ENCODE assay signal across 30 mouse cellular contexts in the genomic region with DNA sequence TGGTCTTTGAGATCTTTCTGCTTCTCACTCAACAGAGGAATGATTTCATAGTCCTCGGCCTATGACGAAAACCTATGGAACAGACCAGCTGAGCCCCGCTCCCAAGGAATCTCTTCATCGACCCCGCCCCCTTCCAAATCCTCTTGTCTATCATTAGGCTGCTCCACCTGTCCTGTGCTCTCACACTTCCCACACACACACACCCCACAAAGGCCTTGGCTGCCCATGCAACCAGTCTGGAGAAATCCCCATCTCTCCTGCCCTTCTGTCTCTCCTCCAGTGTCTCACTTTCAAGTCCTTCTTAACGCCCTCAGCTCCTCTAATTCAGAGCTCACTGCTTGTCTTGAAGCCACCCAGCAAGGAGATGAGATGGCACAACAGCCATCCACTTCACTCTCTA. TPM values are rescaled to one million over a fixed set of nuclear protein-coding genes. Genes with fewer than 3 reads are reported as not detected.
DNase-seq lines count a peak whose midpoint lies in the region; ATAC-seq and TF ChIP-seq lines count a peak whose summit lies in the region.
"Had no signal": no experiment of that assay in that cellular context is flagged by ENCODE, and none has a peak within 500 bp of the region (broad histone marks: within the 10 kb centered on the region; RNA-seq: fewer than 3 reads in every experiment).

No protein-coding gene starts in this region.

- ATAC-seq in limb, embryonic 12.5 days (ENCODE audit: insufficient number of reproducible peaks, insufficient read depth, low FRiP score, low TSS enrichment, low read depth) = no peak
- ATAC-seq: activated CD4-positive, CD25-positive, alpha-beta regulatory T cell, adult 4 months; forebrain, embryonic 13.5 days; forebrain, embryonic 16.5 days; hindbrain, embryonic 16.5 days; intestine, embryonic 15.5 days; Patski had no signal

- H3K27ac ChIP-seq in layer of hippocampus, adult 2 months = peak overlapping the region; percentile 1; the same call in 1 of the 2 replicates
- H3K27ac ChIP-seq in limb, embryonic 12.5 days = 0 out of 2 replicates have a peak overlapping the region, but pooled peaks have one; percentile 1
- H3K27ac ChIP-seq in embryonic facial prominence, embryonic 10.5 days (replicated peaks) = no peak overlapping the region
- H3K27ac ChIP-seq: embryonic facial prominence, embryonic 13.5 days; forebrain, embryonic 13.5 days; gastrocnemius, adult 2 months; hindbrain, embryonic 10.5 days; hindbrain, embryonic 13.5 days; intestine, embryonic 15.5 days had no signal

- no peak overlapping the region for H3K4me3 ChIP-seq in layer of hippocampus, adult 2 months
- H3K4me3 ChIP-seq in limb, embryonic 12.5 days (replicated peaks) = no peak overlapping the region
- H3K4me3 ChIP-seq in embryonic facial prominence, embryonic 10.5 days = no peak overlapping the region
- H3K4me3 ChIP-seq: embryonic facial prominence, embryonic 13.5 days; erythroblast, embryonic 14.5 days; forebrain, embryonic 13.5 days; gastrocnemius, adult 2 months; hindbrain, embryonic 10.5 days; hindbrain, embryonic 13.5 days; intestine, embryonic 15.5 days had no signal

- H3K27me3 ChIP-seq in limb, embryonic 12.5 days = no peaks in the 10 kb centered on the region
- H3K27me3 ChIP-seq in embryonic facial prominence, embryonic 10.5 days (replicated peaks; ENCODE audit: low read depth, poor library complexity, severe bottlenecking) = no peaks in the 10 kb centered on the region
- H3K27me3 ChIP-seq: CH12.LX; embryonic facial prominence, embryonic 13.5 days; forebrain, embryonic 13.5 days; hindbrain, embryonic 13.5 days; intestine, embryonic 15.5 days; Patski had no signal

- TF ChIP-seq CTCF in layer of hippocampus, adult 2 months (conservative IDR thresholded peaks at IDR 0.05) = no peak

- H3K36me3 ChIP-seq in limb, embryonic 12.5 days = peaks cover 9% of the 10 kb centered on the region; the same call in 1 of the 2 replicates
- peaks cover 6% of the 10 kb centered on the region; the same call in 1 of the 2 replicates for H3K36me3 ChIP-seq in embryonic facial prominence, embryonic 10.5 days (replicated peaks)
- H3K36me3 ChIP-seq: G1E had no signal

- peaks cover 25% of the 10 kb centered on the region for H3K4me1 ChIP-seq in limb, embryonic 12.5 days (replicated peaks)
- 0 out of 2 replicates have a peak, but pooled peaks cover 2% of the 10 kb centered on the region for H3K4me1 ChIP-seq in embryonic facial prominence, embryonic 10.5 days
- H3K4me1 ChIP-seq: embryonic facial prominence, embryonic 13.5 days; forebrain, embryonic 13.5 days; hindbrain, embryonic 10.5 days; hindbrain, embryonic 13.5 days; intestine, embryonic 15.5 days had no signal

- H3K9ac ChIP-seq in limb, embryonic 12.5 days (replicated peaks) = no peak overlapping the region
- H3K9ac ChIP-seq: embryonic facial prominence, embryonic 13.5 days; forebrain, embryonic 13.5 days; hindbrain, embryonic 13.5 days; intestine, embryonic 15.5 days had no signal

- intact Hi-C loops in heart, postnatal 14 days (cut with DNase I) = no loop called here

- H3K4me2 ChIP-seq in limb, embryonic 12.5 days = no peak overlapping the region
- H3K4me2 ChIP-seq: embryonic facial prominence, embryonic 13.5 days; forebrain, embryonic 13.5 days; heart, embryonic 11.5 days; hindbrain, embryonic 13.5 days; intestine, embryonic 15.5 days had no signal

- DNase-seq in heart, adult 11 months = peak; percentile 68
- no peak for DNase-seq in heart, postnatal 14 days
- DNase-seq in layer of hippocampus, adult 2 months (ENCODE audit: low spot score in 2 of 2) = no peak
- DNase-seq in layer of hippocampus, adult 9-10 months (ENCODE audit: low spot score) = no peak
- DNase-seq in cerebellum, adult 11 months = no peak
- no peak for DNase-seq in embryonic facial prominence, embryonic 10.5 days (ENCODE audit: low spot score)
- DNase-seq: adrenal gland, adult 8-10 months; adrenal gland, postnatal 36 days; B cell, adult 2 months; cerebellum, adult 2 months; cerebellum, adult 9-11 months; cerebellum, postnatal 25 days; gastrocnemius, adult 2 months; gastrocnemius, postnatal 14 days; heart, adult 18-20 months; heart, postnatal 36 days had no signal

- 80% methylated on average over 6 of the region's 6 CpGs for WGBS in limb, embryonic 12.5 days
- 88% methylated on average over 6 of the region's 6 CpGs for WGBS in embryonic facial prominence, embryonic 10.5 days

- H3K9me3 ChIP-seq in limb, embryonic 12.5 days = no peaks in the 10 kb centered on the region
- no peaks in the 10 kb centered on the region for H3K9me3 ChIP-seq in embryonic facial prominence, embryonic 10.5 days
- H3K9me3 ChIP-seq: embryonic facial prominence, embryonic 13.5 days; forebrain, embryonic 13.5 days; G1E; hindbrain, embryonic 10.5 days; hindbrain, embryonic 13.5 days; intestine, embryonic 15.5 days had no signal

RNA-seq across cellular contexts. Expression of a gene that starts 40.5 kb away (rescaled TPM):
- 100 to 1,000 TPM; 441 to 496 TPM for total RNA-seq in heart, postnatal 14 days (2021)
- total RNA-seq in layer of hippocampus, adult 2 months (2021) = 100 to 1,000 TPM; 399 to 429 TPM
- 1,233 and 1,304 TPM in 2 replicates for polyA plus RNA-seq in limb, embryonic 12.5 days (2016; fragmentation: Nextera tagmentation; extraction: Ambion mirVana)
- polyA plus RNA-seq in embryonic facial prominence, embryonic 10.5 days (2016; fragmentation: Nextera tagmentation; extraction: Ambion mirVana) = 1,198 and 1,219 TPM in 2 replicates
